Mouse (Mus musculus): Measurements from ENCODE around the gene Kbtbd12. TPM values are rescaled to one million over a fixed set of nuclear protein-coding genes. Genes with fewer than 3 reads are reported as not detected.

Gene Kbtbd12
- total and polyA plus RNA-seq, 3 experiments: not detected

DNA sequence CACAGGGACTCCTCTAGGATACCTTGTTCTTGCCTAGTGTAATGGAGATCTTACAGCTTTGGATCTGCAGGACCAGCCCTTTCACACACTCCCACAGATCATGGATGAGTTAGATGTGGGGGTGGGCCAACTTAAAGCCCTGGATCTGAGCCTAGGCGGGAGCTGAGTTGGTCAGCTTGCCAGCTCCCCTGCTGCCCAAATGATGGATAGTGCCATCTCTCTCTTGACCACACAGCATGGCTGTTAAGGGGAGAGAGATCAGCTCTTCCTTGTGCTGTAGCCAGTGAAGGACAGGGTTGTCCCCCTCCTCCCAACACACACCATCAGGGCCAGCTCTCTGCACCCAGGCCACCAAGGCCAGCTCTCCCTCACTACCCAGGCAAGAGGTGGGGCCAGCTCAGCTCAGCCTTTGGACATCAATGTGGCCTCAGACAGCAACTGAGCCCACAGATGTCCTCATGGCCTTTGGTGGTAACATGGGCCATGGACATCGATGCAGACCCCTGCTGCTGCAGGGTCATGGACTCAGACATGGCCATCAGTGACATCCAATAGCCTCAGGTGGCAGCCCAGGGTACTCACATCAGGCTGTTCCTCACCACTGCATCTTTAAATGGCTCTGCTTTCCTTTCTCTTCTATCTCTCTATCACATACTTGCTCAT lies 97.5 kb downstream of the Kbtbd12 start:
- in situ Hi-C loops (cut with MboI; ENCODE audit: low pct_ligation_motif_present, low pct_unique_long_range_greater_than_20kb, low sequenced_read_pairs): no loop called here
- H3K79me2 ChIP-seq (replicated peaks; ENCODE audit: control insufficient read depth, extremely low read depth, insufficient read depth, poor library complexity, severe bottlenecking): no peaks in the 10 kb centered on the region
- no peak for DNase-seq (ENCODE audit: extremely low read depth)
- no peaks in the 10 kb centered on the region for H3K9me3 ChIP-seq (replicated peaks; ENCODE audit: low read length)
- H3K4me2 ChIP-seq (ENCODE audit: insufficient read depth, low read depth, poor library complexity, severe bottlenecking): no peak overlapping the region
- peaks cover 36% of the 10 kb centered on the region for H3K27me3 ChIP-seq (replicated peaks)
- TF ChIP-seq MYC (IDR thresholded peaks at IDR 0.05; ENCODE audit: low read depth, low read length) (no peak), GABPA (IDR thresholded peaks at IDR 0.05; ENCODE audit: insufficient replicate concordance, low read depth, low read length) (no peak), ZC3H11A (IDR thresholded peaks at IDR 0.05; ENCODE audit: low read depth, low read length) (no peak), MAX (IDR thresholded peaks at IDR 0.05; ENCODE audit: low read length) (no peak), JUN (IDR thresholded peaks at IDR 0.05; ENCODE audit: insufficient read depth, low read depth, low read length) (no peak), PAX5 (IDR thresholded peaks at IDR 0.05; ENCODE audit: low read length) (no peak)
- H3K4me1 ChIP-seq (ENCODE audit: control insufficient read depth in 1 of 2, insufficient read depth in 2 of 2): no peaks in the 10 kb centered on the region
- H3K4me3 ChIP-seq (replicated peaks in 1 of 3; ENCODE audit: low read depth in 2 of 3, low read length in 2 of 3, poor library complexity in 1 of 3): no peak overlapping the region
- H3K36me3 ChIP-seq (replicated peaks in 1 of 2; ENCODE audit: control insufficient read depth in 1 of 2, insufficient read depth in 1 of 2, low read length in 1 of 2): no peaks in the 10 kb centered on the region
- no peak overlapping the region for H3K27ac ChIP-seq (ENCODE audit: insufficient read depth, low read depth)
- dilution Hi-C loops (cut with MboI; ENCODE audit: extremely low pct_ligation_motif_present, extremely low pct_unique_long_range_greater_than_20kb, low sequenced_read_pairs): no loop called here
- H3K9ac ChIP-seq (ENCODE audit: insufficient read depth, low read depth): no peak overlapping the region

DNA sequence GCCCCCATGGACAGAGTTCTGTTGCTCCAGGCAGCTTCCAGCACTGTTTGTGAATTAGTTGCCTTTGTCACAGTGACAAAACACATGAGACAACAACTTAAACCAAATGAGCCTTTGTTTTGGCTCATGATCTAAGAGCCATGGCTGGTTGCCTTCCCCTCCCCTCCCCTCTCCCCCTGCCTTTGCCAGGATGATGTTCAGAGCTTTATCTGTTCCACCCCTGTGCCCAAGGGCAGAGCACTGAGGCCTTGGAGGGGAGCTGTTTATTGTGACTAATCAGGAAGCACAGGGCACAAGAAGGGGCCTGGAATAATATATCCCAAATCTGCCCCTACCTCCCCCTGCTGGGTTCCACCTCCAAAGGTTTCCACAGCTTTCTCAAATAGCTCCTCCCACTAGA lies 107.4 kb downstream of the Kbtbd12 start:
- Histone ChIP-seq H3K9ac (ENCODE audit: insufficient read depth, low read depth) (no peak overlapping the region), H3K4me2 (ENCODE audit: insufficient read depth, low read depth, poor library complexity, severe bottlenecking) (no peak overlapping the region), H3K4me1 (ENCODE audit: control insufficient read depth in 1 of 2, insufficient read depth in 2 of 2) (peaks cover 3 to 5% of the 10 kb centered on the region in 2 experiments; a peak in 1 of 4 replicates), H3K36me3 (replicated peaks in 1 of 2; ENCODE audit: control insufficient read depth in 1 of 2, insufficient read depth in 1 of 2, low read length in 1 of 2) (no peaks in the 10 kb centered on the region), H3K4me3 (replicated peaks in 1 of 3; ENCODE audit: low read depth in 2 of 3, low read length in 2 of 3, poor library complexity in 1 of 3) (no peak overlapping the region), H3K27me3 (replicated peaks) (peaks cover 16% of the 10 kb centered on the region), H3K9me3 (replicated peaks; ENCODE audit: low read length) (no peaks in the 10 kb centered on the region), H3K27ac (ENCODE audit: insufficient read depth, low read depth) (no peak overlapping the region), H3K79me2 (replicated peaks; ENCODE audit: control insufficient read depth, extremely low read depth, insufficient read depth, poor library complexity, severe bottlenecking) (no peaks in the 10 kb centered on the region)
- in situ Hi-C loops (cut with MboI; ENCODE audit: low pct_ligation_motif_present, low pct_unique_long_range_greater_than_20kb, low sequenced_read_pairs): no loop called here
- TF ChIP-seq RAD21 (IDR thresholded peaks at IDR 0.05; ENCODE audit: low read depth, low read length) (no peak), RCOR1 (conservative IDR thresholded peaks at IDR 0.05; ENCODE audit: low read depth, low read length) (no peak), CHD1 (IDR thresholded peaks at IDR 0.05; ENCODE audit: low read depth, low read length) (no peak), BHLHE40 (IDR thresholded peaks at IDR 0.05; ENCODE audit: low read depth, low read length) (no peak), HCFC1 (IDR thresholded peaks at IDR 0.05; ENCODE audit: low read depth, low read length) (no peak), MXI1 (IDR thresholded peaks at IDR 0.05; ENCODE audit: low read depth, low read length) (no peak)
- DNase-seq (ENCODE audit: extremely low read depth): no peak
- dilution Hi-C loops (cut with MboI; ENCODE audit: extremely low pct_ligation_motif_present, extremely low pct_unique_long_range_greater_than_20kb, low sequenced_read_pairs): no loop called here

- in situ Hi-C loops (cut with MboI; ENCODE audit: low pct_ligation_motif_present, low pct_unique_long_range_greater_than_20kb, low sequenced_read_pairs): no loop called here
- dilution Hi-C loops (cut with MboI; ENCODE audit: extremely low pct_ligation_motif_present, extremely low pct_unique_long_range_greater_than_20kb, low sequenced_read_pairs): no loop called here
- Histone ChIP-seq H3K4me2 (ENCODE audit: insufficient read depth, low read depth, poor library complexity, severe bottlenecking) (no peak overlapping the region), H3K27ac (ENCODE audit: insufficient read depth, low read depth) (no peak overlapping the region), H3K9ac (ENCODE audit: insufficient read depth, low read depth) (no peak overlapping the region), H3K36me3 (replicated peaks in 1 of 2; ENCODE audit: control insufficient read depth in 1 of 2, insufficient read depth in 1 of 2, low read length in 1 of 2) (no peaks in the 10 kb centered on the region), H3K27me3 (replicated peaks) (no peaks in the 10 kb centered on the region), H3K4me1 (ENCODE audit: control insufficient read depth in 1 of 2, insufficient read depth in 2 of 2) (peaks cover 2 to 20% of the 10 kb centered on the region in 2 experiments; a peak in 3 of 4 replicates), H3K4me3 (replicated peaks in 1 of 3; ENCODE audit: low read depth in 2 of 3, low read length in 2 of 3, poor library complexity in 1 of 3) (no peak overlapping the region), H3K79me2 (replicated peaks; ENCODE audit: control insufficient read depth, extremely low read depth, insufficient read depth, poor library complexity, severe bottlenecking) (no peaks in the 10 kb centered on the region), H3K9me3 (replicated peaks; ENCODE audit: low read length) (no peaks in the 10 kb centered on the region)
- DNase-seq (ENCODE audit: extremely low read depth): no peak
- TF ChIP-seq TBP (conservative IDR thresholded peaks at IDR 0.05; ENCODE audit: low read depth, low read length) (no peak), PAX5 (IDR thresholded peaks at IDR 0.05; ENCODE audit: low read length) (no peak), POLR2AphosphoS2 (IDR thresholded peaks at IDR 0.05; ENCODE audit: low read depth, low read length) (no peak), MXI1 (IDR thresholded peaks at IDR 0.05; ENCODE audit: low read depth, low read length) (no peak), NRF1 (IDR thresholded peaks at IDR 0.05; ENCODE audit: low read depth, low read length) (no peak), JUN (IDR thresholded peaks at IDR 0.05; ENCODE audit: insufficient read depth, low read depth, low read length) (no peak), MAFK (IDR thresholded peaks at IDR 0.05; ENCODE audit: insufficient replicate concordance, low read length) (no peak), KAT2A (IDR thresholded peaks at IDR 0.05; ENCODE audit: insufficient replicate concordance, low read length) (no peak), ZKSCAN1 (IDR thresholded peaks at IDR 0.05; ENCODE audit: borderline replicate concordance, low read depth, low read length) (no peak), CTCF (conservative IDR thresholded peaks at IDR 0.05 in 1 of 2, IDR thresholded peaks at IDR 0.05 in 1 of 2; ENCODE audit: low read depth in 2 of 2, low read length in 2 of 2) (no peak), JUND (conservative IDR thresholded peaks at IDR 0.05; ENCODE audit: low read depth, low read length) (no peak)
Observed at GRCm38 (mm10) chr6:88524056-88524455, 113.7 kb downstream of the Kbtbd12 start.

Measured in CH12.LX (cell line).